Mouse (Mus musculus) liver, embryonic 16.5 days (tissue): ENCODE measurements at regions not wholly inside any gene's neighbourhood (a gene's known extent, or its start where the extent isn't known, plus 50 kb on each side); places are given as distances from the start of the nearest gene placed in this dataset.

Experiments
- ATAC-seq: fragments of 200-750 bp; cut with Nextera tagmentation; 2 replicates; pipeline ENCODE4 v1.8.0; 2017; ENCODE audit warnings: low read depth, mild to moderate bottlenecking, moderate number of reproducible peaks, moderate library complexity
- H3K27ac ChIP-seq: fragments of 300-500 bp; sonication (generic); 2 replicates; pipeline ENCODE4 v1.5.1; 2014; ENCODE audit warnings: mild to moderate bottlenecking, low read length
- H3K27me3 ChIP-seq: fragments of 300-500 bp; sonication (generic); 2 replicates; pipeline ENCODE4 v1.6.1; 2014; ENCODE audit warnings: low read depth, low read length, mixed read lengths; ENCODE audit not compliant: control insufficient read depth, insufficient read depth
- H3K36me3 ChIP-seq: fragments of 300-500 bp; sonication (generic); 2 replicates; pipeline ENCODE4 v1.6.1; 2014; ENCODE audit warnings: mild to moderate bottlenecking; ENCODE audit not compliant: control insufficient read depth, insufficient read depth
- H3K4me1 ChIP-seq: fragments of 300-500 bp; sonication (generic); 2 replicates; pipeline ENCODE4 v1.6.1; 2014; ENCODE audit warnings: low read depth, low read length, mixed read lengths; ENCODE audit not compliant: control insufficient read depth
- H3K4me2 ChIP-seq: fragments of 300-500 bp; sonication (generic); 2 replicates; pipeline ENCODE4 v1.6.1; 2014; ENCODE audit warnings: low read depth, low read length, mixed read lengths
- H3K4me3 ChIP-seq: fragments of 300-500 bp; sonication (generic); 2 replicates; pipeline ENCODE4 v1.5.1; 2014; ENCODE audit warnings: low read depth, mild to moderate bottlenecking, low read length
- H3K9ac ChIP-seq: fragments of 300-500 bp; sonication (generic); 2 replicates; pipeline ENCODE4 v1.6.1; 2014; ENCODE audit warnings: low read depth, low read length
- H3K9me3 ChIP-seq: fragments of 300-500 bp; sonication (generic); replicated peaks from 2 replicates; pipeline ENCODE4 v1.6.1; 2016; ENCODE audit warnings: low read length; ENCODE audit not compliant: control insufficient read depth
- WGBS: fragments of 180-500 bp; shearing (Covaris S2); extraction: QIAGEN DNeasy Blood & Tissue Kit; methylation state at CpG from one replicate; pipeline ENCODE4 v1.1.7; 2014; ENCODE audit not compliant: insufficient replicate concordance; 5-methylcytosine and 5-hydroxymethylcytosine counted together

GRCm38 (mm10) chr3:149783903-149784608, 793.7 kb upstream of the Adgrl2 start:
- H3K36me3 ChIP-seq = no peaks in the 10 kb centered on the region
- no peak overlapping the region for H3K9ac ChIP-seq
- 51% methylated on average over 2 of the region's 2 CpGs for WGBS
- no peaks in the 10 kb centered on the region for H3K4me1 ChIP-seq
- no peaks in the 10 kb centered on the region for H3K27me3 ChIP-seq
- H3K9me3 ChIP-seq = no peaks in the 10 kb centered on the region
- H3K4me2 ChIP-seq = no peak overlapping the region
- H3K27ac ChIP-seq = no peak overlapping the region
- no peak overlapping the region for H3K4me3 ChIP-seq
- no peak for ATAC-seq

- Histone ChIP-seq H3K36me3 (no peaks in the 10 kb centered on the region), H3K27me3 (no peaks in the 10 kb centered on the region), H3K27ac (no peak overlapping the region), H3K4me2 (no peak overlapping the region), H3K4me1 (no peaks in the 10 kb centered on the region), H3K9ac (no peak overlapping the region), H3K9me3 (no peaks in the 10 kb centered on the region), H3K4me3 (no peak overlapping the region)
- ATAC-seq = no peak
- WGBS = 65% methylated on average over 2 of the region's 2 CpGs
Observed at GRCm38 (mm10) chr3:149767847-149768421, 777.6 kb upstream of the Adgrl2 start.

- ATAC-seq = no peak
- Histone ChIP-seq H3K9ac (no peak overlapping the region), H3K4me2 (no peak overlapping the region), H3K27ac (no peak overlapping the region), H3K9me3 (no peaks in the 10 kb centered on the region), H3K4me1 (no peaks in the 10 kb centered on the region), H3K27me3 (no peaks in the 10 kb centered on the region), H3K36me3 (no peaks in the 10 kb centered on the region), H3K4me3 (no peak overlapping the region)
- WGBS = 82% methylated on average over 2 of the region's 2 CpGs
Observed at GRCm38 (mm10) chr3:149761245-149761644, 770.9 kb upstream of the Adgrl2 start.

- Histone ChIP-seq H3K4me1 (no peaks in the 10 kb centered on the region), H3K27me3 (no peaks in the 10 kb centered on the region), H3K4me2 (no peak overlapping the region), H3K9me3 (no peaks in the 10 kb centered on the region), H3K36me3 (no peaks in the 10 kb centered on the region), H3K9ac (no peak overlapping the region), H3K4me3 (no peak overlapping the region), H3K27ac (no peak overlapping the region)
- ATAC-seq = no peak
- WGBS = 50% methylated on average over 6 of the region's 6 CpGs
Observed at GRCm38 (mm10) chr3:149757910-149758592, 767.7 kb upstream of the Adgrl2 start.

- ATAC-seq = no peak
- 51% methylated on average over 3 of the region's 3 CpGs for WGBS
- H3K4me2 ChIP-seq = no peak overlapping the region
- H3K4me3 ChIP-seq = no peak overlapping the region
- no peaks in the 10 kb centered on the region for H3K27me3 ChIP-seq
- H3K4me1 ChIP-seq = no peaks in the 10 kb centered on the region
- no peaks in the 10 kb centered on the region for H3K36me3 ChIP-seq
- H3K9ac ChIP-seq = no peak overlapping the region
- no peaks in the 10 kb centered on the region; the same call in 1 of the 2 replicates for H3K9me3 ChIP-seq
- no peak overlapping the region for H3K27ac ChIP-seq
Observed at GRCm38 (mm10) chr3:149736069-149736468, 745.7 kb upstream of the Adgrl2 start.

GRCm38 (mm10) chr3:149726212-149726611, 735.9 kb upstream of the Adgrl2 start:
- H3K9ac ChIP-seq = no peak overlapping the region
- no peaks in the 10 kb centered on the region for H3K4me1 ChIP-seq
- no peaks in the 10 kb centered on the region for H3K36me3 ChIP-seq
- no peak overlapping the region for H3K4me3 ChIP-seq
- H3K27me3 ChIP-seq = no peaks in the 10 kb centered on the region
- no peak overlapping the region for H3K27ac ChIP-seq
- 64% methylated on average over 4 of the region's 4 CpGs for WGBS
- no peaks in the 10 kb centered on the region for H3K9me3 ChIP-seq
- no peak for ATAC-seq
- H3K4me2 ChIP-seq = no peak overlapping the region

GRCm38 (mm10) chr3:149724879-149725278, 734.5 kb upstream of the Adgrl2 start:
- Histone ChIP-seq H3K9ac (no peak overlapping the region), H3K4me3 (no peak overlapping the region), H3K36me3 (no peaks in the 10 kb centered on the region), H3K4me2 (no peak overlapping the region), H3K27ac (no peak overlapping the region), H3K9me3 (no peaks in the 10 kb centered on the region), H3K27me3 (no peaks in the 10 kb centered on the region), H3K4me1 (no peaks in the 10 kb centered on the region)
- no peak for ATAC-seq
- whole genome bisulfite sequencing = 75% methylated on average over 3 of the region's 3 CpGs

- WGBS = 54% methylated on average over 4 of the region's 4 CpGs
- Histone ChIP-seq H3K4me3 (no peak overlapping the region), H3K27me3 (no peaks in the 10 kb centered on the region), H3K4me1 (no peaks in the 10 kb centered on the region), H3K9me3 (no peaks in the 10 kb centered on the region), H3K27ac (no peak overlapping the region), H3K36me3 (no peaks in the 10 kb centered on the region), H3K9ac (no peak overlapping the region), H3K4me2 (no peak overlapping the region)
- no peak for ATAC-seq
Observed at GRCm38 (mm10) chr3:149721832-149722231, 731.5 kb upstream of the Adgrl2 start.

GRCm38 (mm10) chr3:149720306-149720705, 730.0 kb upstream of the Adgrl2 start:
- no peak for ATAC-seq
- H3K27ac ChIP-seq = no peak overlapping the region
- H3K4me1 ChIP-seq = no peaks in the 10 kb centered on the region
- H3K9ac ChIP-seq = no peak overlapping the region
- no peaks in the 10 kb centered on the region for H3K9me3 ChIP-seq
- H3K4me3 ChIP-seq = no peak overlapping the region
- H3K36me3 ChIP-seq = no peaks in the 10 kb centered on the region
- H3K4me2 ChIP-seq = no peak overlapping the region
- no peaks in the 10 kb centered on the region for H3K27me3 ChIP-seq
- 68% methylated on average over 6 of the region's 6 CpGs for WGBS
